Mouse (Mus musculus) spleen, adult 2 months (tissue): Measurements from ENCODE around the gene Ptprn2. TPM values are rescaled to one million over a fixed set of nuclear protein-coding genes. Genes with fewer than 3 reads are reported as not detected.

Source experiments
- DNase-seq, 2 experiments: peaks; one replicate each; pipeline versions ENCODE4 v3.0.0 to v3.0.0-alpha.2; 2012 to 2021; ENCODE audit warnings: low spot score in 2 of 2, low read depth in 1 of 2
- H3K27ac ChIP-seq: fragments of 200-500 bp; 2 replicates; pipeline ENCODE4 v1.5.1; 2012; ENCODE audit warnings: low read length, inconsistent platforms; ENCODE audit not compliant: insufficient read depth
- H3K27me3 ChIP-seq: fragments of 200-500 bp; 2 replicates; pipeline ENCODE4 v1.6.1; 2012; ENCODE audit warnings: mild to moderate bottlenecking, moderate library complexity, low read length, inconsistent platforms; ENCODE audit not compliant: control insufficient read depth, insufficient read depth
- H3K36me3 ChIP-seq: fragments of 200-500 bp; 2 replicates; pipeline ENCODE4 v1.6.1; 2012; ENCODE audit warnings: mild to moderate bottlenecking, low read length, inconsistent platforms; ENCODE audit not compliant: control insufficient read depth, insufficient read depth
- H3K4me1 ChIP-seq: fragments of 200-500 bp; 2 replicates; pipeline ENCODE4 v1.6.1; 2011; ENCODE audit warnings: inconsistent platforms; ENCODE audit not compliant: control insufficient read depth, insufficient read depth, insufficient read length
- H3K4me3 ChIP-seq: fragments of 200-500 bp; 2 replicates; pipeline ENCODE4 v1.5.1; 2011; ENCODE audit warnings: mild to moderate bottlenecking, inconsistent platforms; ENCODE audit not compliant: insufficient read depth, insufficient read length; ENCODE audit errors: extremely low read depth
- CTCF ChIP-seq: fragments of 200-500 bp; IDR thresholded peaks from 2 replicates; pipeline ENCODE4 v1.5.1; 2011; ENCODE audit warnings: mild to moderate bottlenecking, inconsistent platforms; ENCODE audit not compliant: insufficient read depth, insufficient read length, insufficient replicate concordance; ENCODE audit errors: extremely low read depth
- POLR2A ChIP-seq: fragments of 200-500 bp; IDR thresholded peaks from 2 replicates; pipeline ENCODE4 v1.6.1; 2011; ENCODE audit warnings: low read depth, low read length, inconsistent platforms
- WGBS: fragments of 180-500 bp; shearing (Covaris S2); methylation state at CpG from one replicate; pipeline ENCODE4 v1.1.7; 2018; 5-methylcytosine and 5-hydroxymethylcytosine counted together
- polyA plus RNA-seq: library from polyadenylated mRNA; depleted of rRNA; stranded (reverse); fragments of >200 nt; gene quantifications from 2 replicates; pipeline ENCODE4 v1.2.3, GENCODE M21; 2012

Ptprn2 gene
- polyA plus RNA-seq, 1 experiment, result 0.96 TPM

DNA sequence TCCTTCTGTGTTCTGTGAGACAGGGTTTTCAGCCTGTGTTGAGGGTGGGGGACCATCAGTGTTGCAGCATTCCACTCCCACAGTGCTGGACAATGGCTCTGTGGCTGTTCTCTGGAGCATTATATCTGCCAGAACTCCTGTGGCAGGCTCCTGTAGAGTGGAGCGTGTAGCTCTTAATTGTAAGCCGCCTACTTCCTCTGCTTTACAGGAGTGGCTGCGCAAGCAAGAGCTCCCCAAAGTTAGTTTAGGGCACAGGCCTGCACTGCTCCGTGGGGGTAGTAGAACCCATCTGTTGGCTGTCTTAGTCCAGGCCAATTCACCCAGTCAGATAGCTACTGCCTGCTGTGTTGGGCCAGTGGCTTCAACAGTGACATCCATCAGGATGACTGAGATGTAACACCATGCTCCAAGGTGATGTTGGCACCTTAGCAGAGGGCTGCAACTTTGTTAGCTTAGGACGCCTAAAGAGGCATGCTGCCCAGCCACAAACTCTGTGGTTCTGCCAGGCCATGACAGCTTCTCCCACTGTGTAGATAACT is 651.0 kb downstream of the Ptprn2 start:
- TF ChIP-seq CTCF, result no peak
- no peak for TF ChIP-seq POLR2A
- WGBS, result 72% methylated on average over 5 of the region's 5 CpGs

GRCm38 (mm10) chr12:117140901-117141300 is 655.4 kb downstream of the Ptprn2 start:
- H3K27me3 ChIP-seq, result no peaks in the 10 kb centered on the region
- no peaks in the 10 kb centered on the region for H3K36me3 ChIP-seq
- no peak for TF ChIP-seq POLR2A
- TF ChIP-seq CTCF, result no peak
- 86% methylated on average over 4 of the region's 4 CpGs for WGBS
- H3K4me3 ChIP-seq, result no peak overlapping the region
- no peak for DNase-seq
- no peaks in the 10 kb centered on the region for H3K4me1 ChIP-seq
- H3K27ac ChIP-seq, result no peak overlapping the region

More for the DNA sequence above, 651.0 kb downstream of the Ptprn2 start:
- DNase-seq, result no peak
- no peak overlapping the region for H3K27ac ChIP-seq
- H3K36me3 ChIP-seq, result no peaks in the 10 kb centered on the region
- no peaks in the 10 kb centered on the region for H3K27me3 ChIP-seq
- H3K4me3 ChIP-seq, result no peak overlapping the region
- no peaks in the 10 kb centered on the region for H3K4me1 ChIP-seq

- TF ChIP-seq POLR2A (no peak), CTCF (no peak)
- DNase-seq, result no peak
- Histone ChIP-seq H3K27me3 (no peaks in the 10 kb centered on the region), H3K4me1 (no peaks in the 10 kb centered on the region), H3K27ac (no peak overlapping the region), H3K36me3 (no peaks in the 10 kb centered on the region), H3K4me3 (no peak overlapping the region)
- WGBS, result 83% methylated on average over 6 of the region's 6 CpGs
Measured at GRCm38 (mm10) chr12:117141394-117141793, 655.9 kb downstream of the Ptprn2 start.

GRCm38 (mm10) chr12:117149176-117149575 is 663.7 kb downstream of the Ptprn2 start:
- Histone ChIP-seq H3K36me3 (no peaks in the 10 kb centered on the region), H3K4me3 (no peak overlapping the region), H3K27ac (no peak overlapping the region), H3K27me3 (peaks cover 9% of the 10 kb centered on the region), H3K4me1 (peaks cover 4% of the 10 kb centered on the region; the same call in 1 of the 2 replicates)
- WGBS, result 12% methylated on average over 7 of the region's 7 CpGs
- TF ChIP-seq CTCF (no peak), POLR2A (no peak)
- no peak for DNase-seq

- peaks cover 5% of the 10 kb centered on the region; the same call in 1 of the 2 replicates for H3K4me1 ChIP-seq
- 14% methylated on average over 33 of the region's 33 CpGs for WGBS
- no peak for DNase-seq
- TF ChIP-seq POLR2A (no peak), CTCF (no peak)
- no peak overlapping the region for H3K4me3 ChIP-seq
- peaks cover 12% of the 10 kb centered on the region for H3K27me3 ChIP-seq
- no peaks in the 10 kb centered on the region for H3K36me3 ChIP-seq
- no peak overlapping the region for H3K27ac ChIP-seq
Measured at GRCm38 (mm10) chr12:117150611-117151395, 665.3 kb downstream of the Ptprn2 start.

DNA sequence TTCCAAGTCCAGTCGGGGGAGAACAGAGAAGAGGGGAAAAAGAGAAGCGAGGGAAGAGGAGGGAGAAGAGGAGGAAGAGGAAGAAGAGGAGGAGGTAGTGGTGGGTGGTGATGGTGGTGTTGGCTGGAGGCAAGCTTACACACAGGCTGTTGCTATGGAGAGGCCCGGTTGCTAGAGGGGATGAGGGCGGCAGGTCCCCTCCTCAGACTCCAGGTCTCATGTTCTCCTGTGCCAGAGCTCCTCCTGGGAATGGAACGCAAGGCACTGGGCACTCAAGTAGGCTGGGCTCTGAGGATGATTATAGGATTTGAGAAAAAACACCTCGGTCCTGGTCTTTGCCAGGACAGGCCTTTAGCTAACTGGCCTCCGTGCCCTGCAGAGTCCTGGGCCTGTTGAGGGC is 666.1 kb downstream of the Ptprn2 start:
- Histone ChIP-seq H3K36me3 (no peaks in the 10 kb centered on the region), H3K27me3 (peaks cover 14% of the 10 kb centered on the region), H3K4me3 (no peak overlapping the region), H3K4me1 (peaks cover 5% of the 10 kb centered on the region; the same call in 1 of the 2 replicates), H3K27ac (no peak overlapping the region)
- TF ChIP-seq POLR2A (no peak), CTCF (no peak)
- DNase-seq, result no peak
- 10% methylated on average over 7 of the region's 7 CpGs for WGBS
